Mouse (Mus musculus): ENCODE measurements around the gene Ppm1n.

The Ppm1n gene

GRCm38 (mm10) chr7:19279581-19280114 is at the start of gene Ppm1n:
Ppm1n (minus strand) TSS chr7:19280064.
- DNase-seq, result no peak

- DNase-seq, result no peak
Measured at GRCm38 (mm10) chr7:19328425-19328824, 48.6 kb upstream of the Ppm1n start.

GRCm38 (mm10) chr7:19327782-19328181 is 47.9 kb upstream of the Ppm1n start:
- DNase-seq, result no peak

GRCm38 (mm10) chr7:19327128-19327527 is 47.3 kb upstream of the Ppm1n start:
- DNase-seq, result peak; percentile 82

GRCm38 (mm10) chr7:19326359-19326758 is 46.5 kb upstream of the Ppm1n start:
- DNase-seq, result peak; percentile 68

GRCm38 (mm10) chr7:19325262-19326199 is 45.7 kb upstream of the Ppm1n start:
- DNase-seq, result no peak

GRCm38 (mm10) chr7:19324221-19324620 is 44.4 kb upstream of the Ppm1n start:
- no peak for DNase-seq

- DNase-seq, result no peak
Measured at GRCm38 (mm10) chr7:19322489-19322888, 42.6 kb upstream of the Ppm1n start.

GRCm38 (mm10) chr7:19321464-19321863 is 41.6 kb upstream of the Ppm1n start:
- DNase-seq, result no peak

GRCm38 (mm10) chr7:19320637-19321036 is 40.8 kb upstream of the Ppm1n start:
- DNase-seq, result no peak

- peak; percentile 97 for DNase-seq
Measured at GRCm38 (mm10) chr7:19319906-19320305, 40.0 kb upstream of the Ppm1n start.

GRCm38 (mm10) chr7:19319458-19319857 is 39.6 kb upstream of the Ppm1n start:
- no peak for DNase-seq

GRCm38 (mm10) chr7:19318676-19319075 is 38.8 kb upstream of the Ppm1n start:
- DNase-seq, result no peak

- DNase-seq, result no peak
Measured at GRCm38 (mm10) chr7:19318201-19318600, 38.3 kb upstream of the Ppm1n start.

GRCm38 (mm10) chr7:19316451-19317161 is 36.7 kb upstream of the Ppm1n start:
- DNase-seq, result no peak

GRCm38 (mm10) chr7:19314033-19314432 is 34.2 kb upstream of the Ppm1n start:
- no peak for DNase-seq

- no peak for DNase-seq
Measured at GRCm38 (mm10) chr7:19311991-19312390, 32.1 kb upstream of the Ppm1n start.

GRCm38 (mm10) chr7:19309884-19310641 is 30.2 kb upstream of the Ppm1n start, which contains the start of gene Fosb:
Fosb (minus strand) TSS chr7:19310051.
- peak; percentile 96 for DNase-seq

GRCm38 (mm10) chr7:19309278-19309883 is 29.5 kb upstream of the Ppm1n start:
- DNase-seq, result no peak

- peak; percentile 96 for DNase-seq
Measured at GRCm38 (mm10) chr7:19308454-19309277, 28.8 kb upstream of the Ppm1n start.

GRCm38 (mm10) chr7:19307739-19308453 is 28.0 kb upstream of the Ppm1n start:
- DNase-seq, result peak; percentile 73
